In the genomic region with DNA sequence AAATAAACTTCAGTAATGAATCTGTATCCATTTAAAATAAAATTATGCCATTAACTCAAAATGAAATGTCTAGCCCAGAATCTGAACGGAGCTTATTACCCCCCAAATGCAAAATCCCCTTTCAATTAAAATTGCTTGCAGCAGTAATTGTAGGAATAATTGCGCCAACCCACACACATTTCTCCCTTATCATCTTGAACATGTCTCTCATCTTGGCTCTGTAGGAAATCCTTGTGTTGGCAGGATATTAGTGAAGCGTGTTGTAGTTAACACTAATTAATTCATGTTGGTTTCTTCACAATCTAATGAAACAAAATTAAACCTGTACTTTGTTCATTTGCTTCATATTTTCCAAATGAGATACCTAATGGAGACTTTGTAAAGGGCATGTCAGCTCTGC, we compare ENCODE assay signal across 27 mouse cellular contexts.
DNase-seq lines count a peak whose midpoint lies in the region; ATAC-seq and TF ChIP-seq lines count a peak whose summit lies in the region.
"Had no signal": no experiment of that assay in that cellular context is flagged by ENCODE, and none has a peak within 500 bp of the region (broad histone marks: within the 10 kb centered on the region; RNA-seq: fewer than 3 reads in every experiment).

No protein-coding gene starts in this region.

- H3K9me3 ChIP-seq in forebrain, postnatal 0 days (ENCODE audit: low read length), result no peaks in the 10 kb centered on the region
- H3K9me3 ChIP-seq in forebrain, embryonic 16.5 days (ENCODE audit: control insufficient read depth, low read length), result no peaks in the 10 kb centered on the region
- no peaks in the 10 kb centered on the region for H3K9me3 ChIP-seq in midbrain, embryonic 14.5 days (ENCODE audit: control insufficient read depth, low read length)
- no peaks in the 10 kb centered on the region for H3K9me3 ChIP-seq in midbrain, embryonic 13.5 days
- H3K9me3 ChIP-seq: forebrain, embryonic 10.5 days; forebrain, embryonic 15.5 days; G1E; heart, embryonic 12.5 days; heart, embryonic 15.5 days had no signal

- peak; percentile 11 for DNase-seq in forebrain, postnatal 0 days
- DNase-seq in midbrain, embryonic 14.5 days, result peak; percentile 34
- DNase-seq in brain, adult 2 months (ENCODE audit: low read depth, low spot score), result peak; percentile 10
- DNase-seq in brain, embryonic 18.5 days (ENCODE audit: low read depth, low spot score), result peak; percentile 10
- no peak for DNase-seq in thymus, postnatal 25 days
- DNase-seq: adrenal gland, postnatal 10 days; adrenal gland, postnatal 36 days; B cell, adult 2 months; cerebellum, adult 18-20 months; cerebellum, adult 9-10 months; cerebellum, postnatal 14 days; gastrocnemius, postnatal 25 days; heart, adult 18-20 months; heart, postnatal 10 days; heart, postnatal 36 days had no signal

- no peak for ATAC-seq in forebrain, postnatal 0 days
- ATAC-seq in forebrain, embryonic 16.5 days, result no peak
- ATAC-seq in midbrain, embryonic 14.5 days (ENCODE audit: low FRiP score, low TSS enrichment), result no peak
- ATAC-seq in midbrain, embryonic 13.5 days, result no peak
- ATAC-seq: forebrain, embryonic 15.5 days; hindbrain, embryonic 16.5 days; inflammation-experienced regulatory T-cells, adult 6 months; intestine, embryonic 16.5 days; Patski had no signal

- no peaks in the 10 kb centered on the region for H3K36me3 ChIP-seq in forebrain, postnatal 0 days (ENCODE audit: insufficient read depth)
- H3K36me3 ChIP-seq in forebrain, embryonic 16.5 days (ENCODE audit: control insufficient read depth, insufficient read depth), result no peaks in the 10 kb centered on the region
- no peaks in the 10 kb centered on the region for H3K36me3 ChIP-seq in midbrain, embryonic 14.5 days (ENCODE audit: control insufficient read depth, insufficient read depth, low read length)
- no peaks in the 10 kb centered on the region for H3K36me3 ChIP-seq in midbrain, embryonic 13.5 days
- H3K36me3 ChIP-seq: forebrain, embryonic 10.5 days; forebrain, embryonic 15.5 days; G1E; heart, embryonic 12.5 days; heart, embryonic 15.5 days had no signal

- no peak for TF ChIP-seq CTCF in forebrain, postnatal 0 days (IDR thresholded peaks at IDR 0.05; ENCODE audit: low read depth)

- no peak overlapping the region for H3K4me2 ChIP-seq in forebrain, postnatal 0 days (ENCODE audit: low read depth)
- H3K4me2 ChIP-seq in forebrain, embryonic 16.5 days (ENCODE audit: low read length), result no peak overlapping the region
- no peak overlapping the region for H3K4me2 ChIP-seq in midbrain, embryonic 14.5 days (ENCODE audit: low read length)
- no peak overlapping the region for H3K4me2 ChIP-seq in midbrain, embryonic 13.5 days (replicated peaks)
- H3K4me2 ChIP-seq: forebrain, embryonic 15.5 days; heart, embryonic 12.5 days; heart, embryonic 15.5 days had no signal

- no peak overlapping the region for H3K27ac ChIP-seq in forebrain, postnatal 0 days (ENCODE audit: low read depth, low read length)
- no peak overlapping the region for H3K27ac ChIP-seq in forebrain, embryonic 16.5 days (ENCODE audit: low read length)
- H3K27ac ChIP-seq in midbrain, embryonic 14.5 days (replicated peaks; ENCODE audit: low read depth, low read length), result no peak overlapping the region
- no peak overlapping the region for H3K27ac ChIP-seq in midbrain, embryonic 13.5 days
- H3K27ac ChIP-seq: forebrain, embryonic 10.5 days; forebrain, embryonic 15.5 days; heart, embryonic 15.5 days had no signal

- H3K9ac ChIP-seq in forebrain, postnatal 0 days, result no peak overlapping the region
- H3K9ac ChIP-seq in forebrain, embryonic 16.5 days (replicated peaks; ENCODE audit: low read depth, low read length), result no peak overlapping the region
- H3K9ac ChIP-seq in midbrain, embryonic 14.5 days (replicated peaks; ENCODE audit: low read length), result no peak overlapping the region
- H3K9ac ChIP-seq in midbrain, embryonic 13.5 days (replicated peaks), result no peak overlapping the region
- H3K9ac ChIP-seq: forebrain, embryonic 15.5 days; heart, embryonic 12.5 days; heart, embryonic 15.5 days had no signal

- WGBS in forebrain, postnatal 0 days, result 49% methylated on average over 3 of the region's 3 CpGs
- 53% methylated on average over 3 of the region's 3 CpGs for WGBS in forebrain, embryonic 16.5 days
- WGBS in midbrain, embryonic 14.5 days, result 70% methylated on average over 3 of the region's 3 CpGs
- 78% methylated on average over 3 of the region's 3 CpGs for WGBS in midbrain, embryonic 13.5 days

- no peak overlapping the region for H3K4me3 ChIP-seq in forebrain, postnatal 0 days (ENCODE audit: low read depth, low read length)
- H3K4me3 ChIP-seq in forebrain, embryonic 16.5 days (replicated peaks; ENCODE audit: low read length), result no peak overlapping the region
- H3K4me3 ChIP-seq in midbrain, embryonic 14.5 days (replicated peaks; ENCODE audit: low read depth, low read length), result no peak overlapping the region
- H3K4me3 ChIP-seq in midbrain, embryonic 13.5 days (replicated peaks), result no peak overlapping the region
- H3K4me3 ChIP-seq: forebrain, embryonic 10.5 days; forebrain, embryonic 15.5 days; heart, embryonic 12.5 days; heart, embryonic 15.5 days had no signal

- no peaks in the 10 kb centered on the region for H3K27me3 ChIP-seq in forebrain, postnatal 0 days (ENCODE audit: insufficient read depth, low read length)
- no peaks in the 10 kb centered on the region for H3K27me3 ChIP-seq in forebrain, embryonic 16.5 days (replicated peaks; ENCODE audit: control insufficient read depth, insufficient read depth, low read length)
- no peaks in the 10 kb centered on the region for H3K27me3 ChIP-seq in midbrain, embryonic 14.5 days (ENCODE audit: control insufficient read depth, insufficient read depth, low read length)
- no peaks in the 10 kb centered on the region for H3K27me3 ChIP-seq in midbrain, embryonic 13.5 days
- H3K27me3 ChIP-seq: CH12.LX; forebrain, embryonic 15.5 days; heart, embryonic 12.5 days; heart, embryonic 15.5 days; Patski had no signal

- no peaks in the 10 kb centered on the region for H3K4me1 ChIP-seq in forebrain, postnatal 0 days (ENCODE audit: insufficient read depth)
- H3K4me1 ChIP-seq in forebrain, embryonic 16.5 days (replicated peaks; ENCODE audit: control insufficient read depth, insufficient read depth, low read length), result no peaks in the 10 kb centered on the region
- no peaks in the 10 kb centered on the region for H3K4me1 ChIP-seq in midbrain, embryonic 14.5 days (ENCODE audit: control insufficient read depth, insufficient read depth, low read length)
- H3K4me1 ChIP-seq in midbrain, embryonic 13.5 days (replicated peaks), result no peaks in the 10 kb centered on the region
- H3K4me1 ChIP-seq: forebrain, embryonic 10.5 days; forebrain, embryonic 15.5 days; heart, embryonic 12.5 days; heart, embryonic 15.5 days had no signal
